Mouse (Mus musculus) ES-Bruce4 (cell line): ENCODE measurements around the gene Olfr775.

Source experiments
- CTCF ChIP-seq: IDR thresholded peaks from one replicate; pipeline ENCODE4 v1.8.1; 2011; ENCODE audit warnings: low read depth, low read length
- POLR2A ChIP-seq: IDR thresholded peaks from one replicate; pipeline ENCODE4 v1.8.1; 2011; ENCODE audit warnings: low read length; ENCODE audit not compliant: insufficient read depth

GRCm38 (mm10) chr10:129248112-129248511, at the start of gene Olfr775:
- TF ChIP-seq POLR2A: no peak
- no peak for TF ChIP-seq CTCF
